Mouse (Mus musculus) heart, embryonic 16.5 days (tissue): ENCODE measurements around the gene Gm17949. TPM values are rescaled to one million over a fixed set of nuclear protein-coding genes. Genes with fewer than 3 reads are reported as not detected.

Experiments used
- ATAC-seq: fragments of 200-750 bp; cut with Nextera tagmentation; replicated peaks from 2 replicates; pipeline ENCODE4 v1.8.0; 2017; ENCODE audit warnings: moderate number of reproducible peaks; ENCODE audit not compliant: insufficient read depth, low FRiP score; ENCODE audit errors: extremely low read depth
- H3K27ac ChIP-seq: fragments of 300-500 bp; sonication (generic); 2 replicates; pipeline ENCODE4 v1.5.1; 2014; ENCODE audit warnings: mild to moderate bottlenecking, low read length, control low read depth, moderate library complexity
- H3K27me3 ChIP-seq: fragments of 300-500 bp; sonication (generic); 2 replicates; pipeline ENCODE4 v1.6.1; 2014; ENCODE audit warnings: low read length, mixed read lengths; ENCODE audit not compliant: control insufficient read depth, insufficient read depth
- H3K36me3 ChIP-seq: fragments of 300-500 bp; sonication (generic); 2 replicates; pipeline ENCODE4 v1.6.1; 2014; ENCODE audit not compliant: control insufficient read depth, insufficient read depth
- H3K4me1 ChIP-seq: fragments of 300-500 bp; sonication (generic); 2 replicates; pipeline ENCODE4 v1.6.1; 2014; ENCODE audit warnings: low read length, mixed read lengths; ENCODE audit not compliant: control insufficient read depth, insufficient read depth
- H3K4me2 ChIP-seq: fragments of 300-500 bp; sonication (generic); 2 replicates; pipeline ENCODE4 v1.6.1; 2014; ENCODE audit warnings: low read depth, mild to moderate bottlenecking, control low read depth, low read length
- H3K4me3 ChIP-seq: fragments of 300-500 bp; sonication (generic); 2 replicates; pipeline ENCODE4 v1.5.1; 2014; ENCODE audit warnings: mild to moderate bottlenecking, control low read depth, low read length
- H3K9ac ChIP-seq: fragments of 300-500 bp; sonication (generic); 2 replicates; pipeline ENCODE4 v1.6.1; 2014; ENCODE audit warnings: low read length, control low read depth
- H3K9me3 ChIP-seq: fragments of 300-500 bp; sonication (generic); replicated peaks from 2 replicates; pipeline ENCODE4 v1.6.1; 2016; ENCODE audit warnings: low read length; ENCODE audit not compliant: control insufficient read depth
- WGBS: fragments of 180-500 bp; shearing (Covaris S2); extraction: QIAGEN DNeasy Blood & Tissue Kit; methylation state at CpG from one replicate; pipeline ENCODE4 v1.1.7; 2014; 5-methylcytosine and 5-hydroxymethylcytosine counted together
- polyA plus RNA-seq: library from polyadenylated mRNA; unstranded; fragments of >200 nt; fragmentation: Nextera tagmentation; extraction: Ambion mirVana; gene quantifications from 2 replicates; pipeline ENCODE4 v1.2.1, GENCODE M21; 2015

Gene Gm17949
- polyA plus RNA-seq, 1 experiment from 2014 or later: 0.32 TPM

- peaks cover 17% of the 10 kb centered on the region for H3K4me1 ChIP-seq
- ATAC-seq: no peak
- H3K36me3 ChIP-seq: peaks cover 20% of the 10 kb centered on the region
- H3K9me3 ChIP-seq: no peaks in the 10 kb centered on the region
- 84% methylated on average over 3 of the region's 3 CpGs for WGBS
- H3K27ac ChIP-seq: no peak overlapping the region
- H3K4me2 ChIP-seq: no peak overlapping the region
- no peak overlapping the region for H3K9ac ChIP-seq
- H3K27me3 ChIP-seq: peaks cover 4% of the 10 kb centered on the region
- H3K4me3 ChIP-seq: no peak overlapping the region
Measured at GRCm38 (mm10) chr17:57056246-57056645, 45.0 kb downstream of the Gm17949 start.

- Histone ChIP-seq H3K4me1 (peaks cover 17% of the 10 kb centered on the region), H3K36me3 (0 out of 2 replicates have a peak, but pooled peaks cover 4% of the 10 kb centered on the region), H3K9me3 (no peaks in the 10 kb centered on the region), H3K27me3 (peaks cover 22% of the 10 kb centered on the region), H3K4me2 (peak within 1 kb of the TSS; percentile 79), H3K9ac (peak within 1 kb of the TSS; percentile 93), H3K4me3 (peak within 1 kb of the TSS; percentile 89), H3K27ac (peak within 1 kb of the TSS; percentile 87)
- WGBS: under 1% methylated on average over 18 of the region's 22 CpGs
- ATAC-seq: peak; percentile 8; the same call in 1 of the 2 replicates
Measured at GRCm38 (mm10) chr17:57058891-57059485, 47.7 kb downstream of the Gm17949 start, which contains the start of gene Crb3. Crb3 (plus strand) TSS chr17:57059105.

- Histone ChIP-seq H3K4me1 (peaks cover 17% of the 10 kb centered on the region), H3K9ac (peak within 1 kb of the TSS; percentile 93), H3K27ac (peak within 1 kb of the TSS; percentile 87), H3K4me2 (peak within 1 kb of the TSS; percentile 79), H3K4me3 (peak within 1 kb of the TSS; percentile 89), H3K36me3 (0 out of 2 replicates have a peak, but pooled peaks cover 4% of the 10 kb centered on the region), H3K27me3 (peaks cover 22% of the 10 kb centered on the region), H3K9me3 (no peaks in the 10 kb centered on the region)
- WGBS: under 1% methylated on average over 39 of the region's 45 CpGs
- ATAC-seq: peak; percentile 79
Measured at GRCm38 (mm10) chr17:57059486-57059977, 48.3 kb downstream of the Gm17949 start, which contains the start of gene Slc25a23. Slc25a23 (minus strand) TSS chr17:57059863.

- Histone ChIP-seq H3K4me1 (peaks cover 17% of the 10 kb centered on the region), H3K4me2 (peak overlapping the region; percentile 79), H3K27ac (peak overlapping the region; percentile 87), H3K36me3 (no peaks in the 10 kb centered on the region), H3K9me3 (no peaks in the 10 kb centered on the region), H3K27me3 (peaks cover 22% of the 10 kb centered on the region), H3K4me3 (peak overlapping the region; percentile 89), H3K9ac (peak overlapping the region; percentile 93)
- under 1% methylated on average over 44 of the region's 44 CpGs for WGBS
- ATAC-seq: peak; percentile 88
Measured at GRCm38 (mm10) chr17:57060231-57060801, 49.0 kb downstream of the Gm17949 start.

GRCm38 (mm10) chr17:57061069-57061468 lies 49.8 kb downstream of the Gm17949 start:
- peak overlapping the region; percentile 63; the same call in 1 of the 2 replicates for H3K9ac ChIP-seq
- no peak overlapping the region for H3K4me3 ChIP-seq
- H3K36me3 ChIP-seq: no peaks in the 10 kb centered on the region
- peaks cover 24% of the 10 kb centered on the region for H3K27me3 ChIP-seq
- H3K4me2 ChIP-seq: peak overlapping the region; percentile 79
- no peaks in the 10 kb centered on the region for H3K9me3 ChIP-seq
- H3K4me1 ChIP-seq: peaks cover 17% of the 10 kb centered on the region
- no peak overlapping the region for H3K27ac ChIP-seq
- no peak for ATAC-seq
- 34% methylated on average over 10 of the region's 10 CpGs for WGBS

- peak overlapping the region; percentile 44 for H3K4me3 ChIP-seq
- H3K36me3 ChIP-seq: no peaks in the 10 kb centered on the region
- H3K27ac ChIP-seq: no peak overlapping the region
- no peaks in the 10 kb centered on the region for H3K9me3 ChIP-seq
- H3K4me2 ChIP-seq: peak overlapping the region; percentile 57
- peaks cover 17% of the 10 kb centered on the region for H3K4me1 ChIP-seq
- 2% methylated on average over 39 of the region's 39 CpGs for WGBS
- ATAC-seq: no peak
- peaks cover 31% of the 10 kb centered on the region for H3K27me3 ChIP-seq
- 0 out of 2 replicates have a peak overlapping the region, but pooled peaks have one; percentile 6 for H3K9ac ChIP-seq
Measured at GRCm38 (mm10) chr17:57062011-57062521, 50.8 kb downstream of the Gm17949 start.

- ATAC-seq: no peak
- H3K36me3 ChIP-seq: no peaks in the 10 kb centered on the region
- WGBS: 3% methylated on average over 22 of the region's 22 CpGs
- peaks cover 17% of the 10 kb centered on the region for H3K4me1 ChIP-seq
- peak overlapping the region; percentile 44 for H3K4me3 ChIP-seq
- peaks cover 31% of the 10 kb centered on the region for H3K27me3 ChIP-seq
- no peaks in the 10 kb centered on the region for H3K9me3 ChIP-seq
- H3K4me2 ChIP-seq: peak overlapping the region; percentile 57
- no peak overlapping the region for H3K27ac ChIP-seq
- 0 out of 2 replicates have a peak overlapping the region, but pooled peaks have one; percentile 6 for H3K9ac ChIP-seq
Measured at GRCm38 (mm10) chr17:57062548-57062947, 51.3 kb downstream of the Gm17949 start.

GRCm38 (mm10) chr17:57063031-57063430 lies 51.8 kb downstream of the Gm17949 start:
- H3K36me3 ChIP-seq: no peaks in the 10 kb centered on the region
- no peak overlapping the region for H3K4me2 ChIP-seq
- H3K4me3 ChIP-seq: no peak overlapping the region; the same call in 1 of the 2 replicates
- no peak overlapping the region for H3K9ac ChIP-seq
- peaks cover 31% of the 10 kb centered on the region for H3K27me3 ChIP-seq
- no peaks in the 10 kb centered on the region for H3K9me3 ChIP-seq
- no peak for ATAC-seq
- 17% methylated on average over 8 of the region's 8 CpGs for WGBS
- no peak overlapping the region for H3K27ac ChIP-seq
- H3K4me1 ChIP-seq: peaks cover 14% of the 10 kb centered on the region

- Histone ChIP-seq H3K9ac (no peak overlapping the region), H3K27me3 (peaks cover 35% of the 10 kb centered on the region), H3K4me1 (peaks cover 2% of the 10 kb centered on the region; the same call in 1 of the 2 replicates), H3K9me3 (no peaks in the 10 kb centered on the region), H3K4me2 (no peak overlapping the region), H3K36me3 (no peaks in the 10 kb centered on the region), H3K4me3 (no peak overlapping the region), H3K27ac (no peak overlapping the region)
- ATAC-seq: no peak
- WGBS: 42% methylated on average over 5 of the region's 5 CpGs
Measured at GRCm38 (mm10) chr17:57066908-57067307, 55.6 kb downstream of the Gm17949 start.
